Mouse (Mus musculus) lung, embryonic 16.5 days (tissue): Measurements from ENCODE around the gene Arl4c. TPM values are rescaled to one million over a fixed set of nuclear protein-coding genes. Genes with fewer than 3 reads are reported as not detected.

Experiments used
- ATAC-seq: fragments of 200-750 bp; cut with Nextera tagmentation; 2 replicates; pipeline ENCODE4 v1.8.0; 2017; ENCODE audit warnings: low read depth, mild to moderate bottlenecking, moderate library complexity
- H3K27ac ChIP-seq: fragments of 300-500 bp; sonication (generic); 2 replicates; pipeline ENCODE4 v1.5.1; 2014; ENCODE audit warnings: mild to moderate bottlenecking, control low read depth, low read length
- H3K27me3 ChIP-seq: fragments of 300-500 bp; sonication (generic); 2 replicates; pipeline ENCODE4 v1.6.1; 2014; ENCODE audit warnings: low read depth, low read length, mixed read lengths; ENCODE audit not compliant: control insufficient read depth, insufficient read depth
- H3K36me3 ChIP-seq: fragments of 300-500 bp; sonication (generic); 2 replicates; pipeline ENCODE4 v1.6.1; 2014; ENCODE audit warnings: low read length; ENCODE audit not compliant: control insufficient read depth, insufficient read depth
- H3K4me1 ChIP-seq: fragments of 300-500 bp; sonication (generic); replicated peaks from 2 replicates; pipeline ENCODE4 v1.6.1; 2014; ENCODE audit warnings: low read length, mixed read lengths; ENCODE audit not compliant: control insufficient read depth, insufficient read depth
- H3K4me2 ChIP-seq: fragments of 300-500 bp; sonication (generic); 2 replicates; pipeline ENCODE4 v1.6.1; 2014; ENCODE audit warnings: low read depth, low read length, control low read depth
- H3K4me3 ChIP-seq: fragments of 300-500 bp; sonication (generic); 2 replicates; pipeline ENCODE4 v1.5.1; 2014; ENCODE audit warnings: mild to moderate bottlenecking, low read length, control low read depth
- H3K9ac ChIP-seq: fragments of 300-500 bp; sonication (generic); 2 replicates; pipeline ENCODE4 v1.6.1; 2014; ENCODE audit warnings: low read length, control low read depth
- H3K9me3 ChIP-seq: fragments of 300-500 bp; sonication (generic); 2 replicates; pipeline ENCODE4 v1.6.1; 2016; ENCODE audit warnings: low read length; ENCODE audit not compliant: control insufficient read depth
- WGBS: fragments of 180-500 bp; shearing (Covaris S2); extraction: QIAGEN DNeasy Blood & Tissue Kit; methylation state at CpG from one replicate; pipeline ENCODE4 v1.1.7; 2014; 5-methylcytosine and 5-hydroxymethylcytosine counted together
- polyA plus RNA-seq: library from polyadenylated mRNA; unstranded; fragments of >200 nt; fragmentation: Nextera tagmentation; extraction: Ambion mirVana; gene quantifications from 2 replicates; pipeline ENCODE4 v1.2.1, GENCODE M21; 2015

Arl4c gene
- polyA plus RNA-seq, 1 experiment from 2014 or later, result 15.2 TPM

DNA sequence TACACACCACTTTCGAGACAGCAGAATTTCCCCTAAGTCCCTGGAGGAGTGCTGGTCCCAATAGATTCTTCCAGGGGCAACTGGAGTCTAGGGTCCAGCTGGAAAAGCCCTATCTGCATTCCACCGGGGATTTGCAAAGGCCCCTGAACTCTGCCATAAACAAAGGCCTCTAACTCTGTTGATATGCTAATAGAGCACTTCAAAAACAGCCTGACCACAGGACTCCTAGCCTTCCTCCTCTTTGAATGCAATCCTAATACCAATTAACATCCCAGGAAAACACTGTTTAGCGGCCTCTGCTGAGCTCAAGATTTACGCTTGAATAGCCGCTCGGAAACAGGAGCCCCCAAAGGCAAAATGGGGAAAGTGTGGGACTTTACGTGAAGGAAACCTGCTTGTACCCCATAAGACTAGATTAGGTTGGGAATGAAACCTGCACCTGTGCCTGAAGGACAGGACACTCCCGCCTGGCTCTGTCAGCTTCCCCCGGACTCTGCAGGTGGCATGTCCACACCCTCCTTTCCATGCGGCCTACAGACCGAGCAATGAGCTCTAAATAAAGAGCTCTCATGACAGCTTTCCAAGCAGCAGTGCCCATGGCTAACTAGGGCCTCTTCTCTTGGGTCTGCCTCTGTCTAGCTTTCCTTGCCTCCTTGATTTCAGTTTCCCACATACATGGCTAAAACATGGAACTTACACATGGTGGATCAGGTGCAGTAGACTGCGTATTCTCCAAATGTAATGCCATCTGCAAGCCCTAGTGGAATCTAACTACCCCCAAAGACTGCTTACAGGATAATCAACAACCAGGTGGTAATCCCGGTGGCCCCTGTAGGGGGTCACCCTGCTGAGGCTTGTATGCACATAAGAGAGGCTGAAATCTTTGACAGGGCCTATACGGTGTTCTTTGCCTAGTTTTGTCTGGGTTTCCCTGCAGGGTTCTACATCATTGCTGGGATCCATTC lies 32.9 kb downstream of the Arl4c start:
- Histone ChIP-seq H3K4me2 (no peak overlapping the region), H3K36me3 (no peaks in the 10 kb centered on the region), H3K9ac (no peak overlapping the region), H3K4me3 (no peak overlapping the region), H3K27ac (no peak overlapping the region), H3K27me3 (no peaks in the 10 kb centered on the region), H3K4me1 (no peaks in the 10 kb centered on the region), H3K9me3 (no peaks in the 10 kb centered on the region)
- 56% methylated on average over 14 of the region's 14 CpGs for WGBS
- ATAC-seq, result no peak

GRCm38 (mm10) chr1:88668353-88668752 lies 33.7 kb downstream of the Arl4c start:
- 23% methylated on average over 7 of the region's 7 CpGs for WGBS
- no peak overlapping the region for H3K4me2 ChIP-seq
- H3K4me1 ChIP-seq, result no peaks in the 10 kb centered on the region
- no peak for ATAC-seq
- H3K27ac ChIP-seq, result no peak overlapping the region
- H3K4me3 ChIP-seq, result no peak overlapping the region
- no peak overlapping the region for H3K9ac ChIP-seq
- H3K36me3 ChIP-seq, result no peaks in the 10 kb centered on the region
- no peaks in the 10 kb centered on the region for H3K9me3 ChIP-seq
- no peaks in the 10 kb centered on the region for H3K27me3 ChIP-seq

- WGBS, result 64% methylated on average over 3 of the region's 3 CpGs
- Histone ChIP-seq H3K36me3 (no peaks in the 10 kb centered on the region), H3K27me3 (no peaks in the 10 kb centered on the region)
Observed at GRCm38 (mm10) chr1:88664623-88665022, 37.4 kb downstream of the Arl4c start.

DNA sequence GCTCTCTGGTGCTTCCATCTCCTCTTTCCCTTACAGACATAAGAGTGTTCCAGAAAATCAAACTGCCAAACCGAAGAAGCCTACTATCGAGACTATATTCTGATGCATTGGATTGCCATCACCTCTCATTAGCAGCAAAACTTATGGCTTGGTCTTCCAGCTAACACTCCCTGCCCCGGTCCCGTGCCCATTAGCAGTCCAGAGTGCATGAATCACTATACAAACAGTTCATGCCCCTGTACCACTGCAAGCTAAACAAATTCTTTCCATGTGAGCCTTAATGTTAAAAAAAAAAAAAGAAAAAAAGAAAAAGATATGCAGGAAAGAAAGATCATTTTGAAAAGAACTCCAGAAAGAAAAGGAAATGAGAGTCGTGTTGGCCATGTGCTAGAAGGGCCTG lies 39.3 kb downstream of the Arl4c start:
- Histone ChIP-seq H3K9ac (no peak overlapping the region), H3K27me3 (no peaks in the 10 kb centered on the region), H3K9me3 (no peaks in the 10 kb centered on the region), H3K27ac (0 out of 2 replicates have a peak overlapping the region, but pooled peaks have one; percentile 30), H3K4me1 (peaks cover 11% of the 10 kb centered on the region; the same call in 1 of the 2 replicates), H3K36me3 (no peaks in the 10 kb centered on the region), H3K4me2 (no peak overlapping the region), H3K4me3 (no peak overlapping the region)
- WGBS, result 46% methylated on average over 5 of the region's 5 CpGs
- no peak for ATAC-seq

More at GRCm38 (mm10) chr1:88664623-88665022, 37.4 kb downstream of the Arl4c start:
- Histone ChIP-seq H3K9me3 (no peaks in the 10 kb centered on the region), H3K4me3 (no peak overlapping the region), H3K27ac (no peak overlapping the region), H3K4me1 (peaks cover 5% of the 10 kb centered on the region; the same call in 1 of the 2 replicates), H3K4me2 (no peak overlapping the region), H3K9ac (no peak overlapping the region)
- no peak for ATAC-seq

- Histone ChIP-seq H3K9ac (no peak overlapping the region), H3K27me3 (no peaks in the 10 kb centered on the region), H3K36me3 (no peaks in the 10 kb centered on the region), H3K27ac (no peak overlapping the region), H3K4me2 (no peak overlapping the region), H3K9me3 (no peaks in the 10 kb centered on the region), H3K4me3 (no peak overlapping the region), H3K4me1 (peaks cover 12% of the 10 kb centered on the region; the same call in 1 of the 2 replicates)
- no peak for ATAC-seq
- 89% methylated on average over 3 of the region's 3 CpGs for WGBS
Observed at GRCm38 (mm10) chr1:88661209-88661608, 40.8 kb downstream of the Arl4c start.

DNA sequence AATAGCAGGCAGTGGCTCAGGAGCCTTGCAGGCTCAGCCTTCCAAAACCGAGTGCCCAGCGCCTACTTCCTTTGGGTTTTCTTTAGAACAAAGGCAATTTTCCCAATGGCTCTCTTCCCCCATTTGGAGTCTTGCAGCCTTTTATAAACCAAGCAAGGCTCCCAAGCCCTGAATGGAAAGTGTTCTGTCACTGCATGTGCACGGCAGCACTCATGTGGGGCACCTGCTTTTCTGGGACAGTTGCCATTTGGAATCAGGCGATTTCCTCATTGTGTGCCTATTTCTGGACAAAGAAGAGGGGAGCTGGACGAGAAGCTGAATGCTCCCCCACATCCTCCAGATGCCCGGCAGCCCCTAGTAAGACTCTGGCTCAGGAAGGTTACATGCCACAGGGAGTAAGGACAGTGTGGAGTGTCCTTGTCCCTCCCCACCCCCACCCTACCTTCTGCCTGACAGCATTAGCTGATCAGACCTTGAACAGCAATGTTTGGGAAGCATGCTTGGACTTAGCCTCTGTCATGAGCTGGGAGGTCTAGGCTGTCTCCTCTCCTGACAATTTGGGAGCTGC lies 43.6 kb downstream of the Arl4c start:
- Histone ChIP-seq H3K36me3 (no peaks in the 10 kb centered on the region), H3K4me2 (no peak overlapping the region), H3K4me3 (no peak overlapping the region), H3K27me3 (no peaks in the 10 kb centered on the region), H3K9ac (no peak overlapping the region), H3K27ac (peak overlapping the region; percentile 71), H3K9me3 (no peaks in the 10 kb centered on the region), H3K4me1 (peaks cover 12% of the 10 kb centered on the region; the same call in 1 of the 2 replicates)
- peak; percentile 65 for ATAC-seq
- WGBS, result 48% methylated on average over 6 of the region's 6 CpGs

- no peak for ATAC-seq
- H3K4me1 ChIP-seq, result peaks cover 7% of the 10 kb centered on the region; the same call in 1 of the 2 replicates
- no peak overlapping the region for H3K27ac ChIP-seq
- no peak overlapping the region for H3K4me3 ChIP-seq
- no peaks in the 10 kb centered on the region for H3K27me3 ChIP-seq
- no peaks in the 10 kb centered on the region for H3K36me3 ChIP-seq
- no peak overlapping the region for H3K4me2 ChIP-seq
- 54% methylated on average over 5 of the region's 5 CpGs for WGBS
- no peaks in the 10 kb centered on the region for H3K9me3 ChIP-seq
- H3K9ac ChIP-seq, result no peak overlapping the region
Observed at GRCm38 (mm10) chr1:88656096-88656480, 45.9 kb downstream of the Arl4c start.

- no peak overlapping the region for H3K4me3 ChIP-seq
- WGBS, result 57% methylated on average over 3 of the region's 3 CpGs
- no peaks in the 10 kb centered on the region for H3K9me3 ChIP-seq
- ATAC-seq, result no peak
- H3K27ac ChIP-seq, result no peak overlapping the region
- H3K4me1 ChIP-seq, result peaks cover 7% of the 10 kb centered on the region; the same call in 1 of the 2 replicates
- no peaks in the 10 kb centered on the region for H3K27me3 ChIP-seq
- H3K4me2 ChIP-seq, result no peak overlapping the region
- no peaks in the 10 kb centered on the region for H3K36me3 ChIP-seq
- no peak overlapping the region for H3K9ac ChIP-seq
Observed at GRCm38 (mm10) chr1:88655473-88656095, 46.4 kb downstream of the Arl4c start.
